Mouse (Mus musculus): ENCODE measurements at regions not wholly inside any gene's neighbourhood (a gene's known extent, or its start where the extent isn't known, plus 50 kb on each side); places are given as distances from the start of the nearest gene placed in this dataset.

GRCm38 (mm10) chr13:25361850-25362626 lies 91.7 kb upstream of the Nrsn1 start:
- WGBS = 73% methylated on average over 7 of the region's 7 CpGs
- Histone ChIP-seq H3K27ac (ENCODE audit: low read depth, low read length) (no peak overlapping the region), H3K9ac (ENCODE audit: low read depth, low read length) (no peak overlapping the region), H3K27me3 (replicated peaks; ENCODE audit: control insufficient read depth, insufficient read depth, low read length) (no peaks in the 10 kb centered on the region), H3K4me2 (replicated peaks; ENCODE audit: low read depth) (no peak overlapping the region), H3K9me3 (ENCODE audit: control insufficient read depth) (no peaks in the 10 kb centered on the region), H3K4me3 (ENCODE audit: low read depth, low read length) (no peak overlapping the region), H3K36me3 (ENCODE audit: control insufficient read depth, insufficient read depth) (no peaks in the 10 kb centered on the region), H3K4me1 (replicated peaks; ENCODE audit: control insufficient read depth, insufficient read depth, low read length) (no peaks in the 10 kb centered on the region)
- ATAC-seq = no peak
- TF ChIP-seq CTCF (IDR thresholded peaks at IDR 0.05; ENCODE audit: low read depth) = no peak

- WGBS = 43% methylated on average over 5 of the region's 5 CpGs
- no peak overlapping the region for H3K9ac ChIP-seq (ENCODE audit: low read depth, low read length)
- H3K4me1 ChIP-seq (replicated peaks; ENCODE audit: control insufficient read depth, insufficient read depth, low read length) = no peaks in the 10 kb centered on the region
- no peak for ATAC-seq
- no peaks in the 10 kb centered on the region for H3K36me3 ChIP-seq (ENCODE audit: control insufficient read depth, insufficient read depth)
- TF ChIP-seq CTCF (IDR thresholded peaks at IDR 0.05; ENCODE audit: low read depth) = no peak
- H3K9me3 ChIP-seq (ENCODE audit: control insufficient read depth) = no peaks in the 10 kb centered on the region
- no peak overlapping the region for H3K27ac ChIP-seq (ENCODE audit: low read depth, low read length)
- no peaks in the 10 kb centered on the region for H3K27me3 ChIP-seq (replicated peaks; ENCODE audit: control insufficient read depth, insufficient read depth, low read length)
- no peak overlapping the region for H3K4me3 ChIP-seq (ENCODE audit: low read depth, low read length)
- no peak overlapping the region for H3K4me2 ChIP-seq (replicated peaks; ENCODE audit: low read depth)
Observed at GRCm38 (mm10) chr13:25347558-25347957, 77.3 kb upstream of the Nrsn1 start.

GRCm38 (mm10) chr13:25343309-25343708 lies 73.0 kb upstream of the Nrsn1 start:
- no peak for TF ChIP-seq CTCF (IDR thresholded peaks at IDR 0.05; ENCODE audit: low read depth)
- no peak overlapping the region for H3K27ac ChIP-seq (ENCODE audit: low read depth, low read length)
- WGBS = 80% methylated on average over 6 of the region's 6 CpGs
- no peak overlapping the region for H3K4me3 ChIP-seq (ENCODE audit: low read depth, low read length)
- no peak overlapping the region for H3K9ac ChIP-seq (ENCODE audit: low read depth, low read length)
- H3K4me1 ChIP-seq (replicated peaks; ENCODE audit: control insufficient read depth, insufficient read depth, low read length) = no peaks in the 10 kb centered on the region
- no peaks in the 10 kb centered on the region for H3K9me3 ChIP-seq (ENCODE audit: control insufficient read depth)
- no peak for ATAC-seq
- H3K4me2 ChIP-seq (replicated peaks; ENCODE audit: low read depth) = no peak overlapping the region
- no peaks in the 10 kb centered on the region for H3K36me3 ChIP-seq (ENCODE audit: control insufficient read depth, insufficient read depth)
- no peaks in the 10 kb centered on the region for H3K27me3 ChIP-seq (replicated peaks; ENCODE audit: control insufficient read depth, insufficient read depth, low read length)

- WGBS = 89% methylated on average over 1 of the region's 1 CpGs
- Histone ChIP-seq H3K36me3 (ENCODE audit: control insufficient read depth, insufficient read depth) (no peaks in the 10 kb centered on the region), H3K9ac (ENCODE audit: low read depth, low read length) (no peak overlapping the region), H3K27me3 (replicated peaks; ENCODE audit: control insufficient read depth, insufficient read depth, low read length) (no peaks in the 10 kb centered on the region), H3K27ac (ENCODE audit: low read depth, low read length) (no peak overlapping the region), H3K9me3 (ENCODE audit: control insufficient read depth) (no peaks in the 10 kb centered on the region), H3K4me3 (ENCODE audit: low read depth, low read length) (no peak overlapping the region), H3K4me2 (replicated peaks; ENCODE audit: low read depth) (no peak overlapping the region), H3K4me1 (replicated peaks; ENCODE audit: control insufficient read depth, insufficient read depth, low read length) (no peaks in the 10 kb centered on the region)
- ATAC-seq = no peak
- no peak for TF ChIP-seq CTCF (IDR thresholded peaks at IDR 0.05; ENCODE audit: low read depth)
Observed at GRCm38 (mm10) chr13:25341826-25342225, 71.5 kb upstream of the Nrsn1 start.

- Histone ChIP-seq H3K9ac (ENCODE audit: low read depth, low read length) (no peak overlapping the region), H3K4me3 (ENCODE audit: low read depth, low read length) (no peak overlapping the region), H3K4me2 (replicated peaks; ENCODE audit: low read depth) (no peak overlapping the region), H3K27me3 (replicated peaks; ENCODE audit: control insufficient read depth, insufficient read depth, low read length) (no peaks in the 10 kb centered on the region), H3K4me1 (replicated peaks; ENCODE audit: control insufficient read depth, insufficient read depth, low read length) (no peaks in the 10 kb centered on the region), H3K27ac (ENCODE audit: low read depth, low read length) (no peak overlapping the region), H3K36me3 (ENCODE audit: control insufficient read depth, insufficient read depth) (no peaks in the 10 kb centered on the region), H3K9me3 (ENCODE audit: control insufficient read depth) (no peaks in the 10 kb centered on the region)
- 92% methylated on average over 1 of the region's 1 CpGs for WGBS
- TF ChIP-seq CTCF (IDR thresholded peaks at IDR 0.05; ENCODE audit: low read depth) = no peak
- no peak for ATAC-seq
Observed at GRCm38 (mm10) chr13:25333803-25334202, 63.5 kb upstream of the Nrsn1 start.
